Mouse (Mus musculus) bone marrow, adult 2 months (tissue): ENCODE results near the gene Aif1. TPM values are rescaled to one million over a fixed set of nuclear protein-coding genes. Genes with fewer than 3 reads are reported as not detected.
A peak's percentile ranks its signal among the peaks of the same experiment; 100 is the strongest.
"Not testable (repeated sequence)": the region's sequence is repeated elsewhere in the genome, so short reads cannot be mapped to it uniquely, and the experiment has no call there.

ENCODE experiments used
- H3K27ac ChIP-seq: fragments of 200-500 bp; 2 replicates; pipeline ENCODE4 v1.5.1; 2012; ENCODE audit warnings: low read depth, mild to moderate bottlenecking, control low read depth, inconsistent platforms, low read length; ENCODE audit not compliant: control insufficient read depth, poor library complexity, insufficient read depth
- H3K4me1 ChIP-seq: fragments of 200-500 bp; 2 replicates; pipeline ENCODE4 v1.6.1; 2011; ENCODE audit warnings: low read length; ENCODE audit not compliant: control insufficient read depth, insufficient read depth
- H3K4me3 ChIP-seq: fragments of 200-500 bp; replicated peaks from 2 replicates; pipeline ENCODE3; 2011; ENCODE audit warnings: mild to moderate bottlenecking, low read depth, low read length, control low read depth; ENCODE audit not compliant: control insufficient read depth
- CTCF ChIP-seq: fragments of 200-500 bp; IDR thresholded peaks from 2 replicates; pipeline ENCODE4 v1.5.1; 2011; ENCODE audit warnings: low read length, control low read depth; ENCODE audit not compliant: control insufficient read depth, insufficient read depth
- POLR2A ChIP-seq: fragments of 200-500 bp; IDR thresholded peaks from 2 replicates; pipeline ENCODE4 v1.6.1; 2011; ENCODE audit warnings: low read depth, mild to moderate bottlenecking, control low read depth, low read length, borderline replicate concordance; ENCODE audit not compliant: control insufficient read depth
- WGBS: fragments of 180-500 bp; shearing (Covaris S2); methylation state at CpG from one replicate; pipeline ENCODE4 v1.1.7; 2018; 5-methylcytosine and 5-hydroxymethylcytosine counted together
- polyA plus RNA-seq: library from polyadenylated mRNA; stranded (reverse); fragments of >200 nt; gene quantifications from 2 replicates; pipeline ENCODE4 v1.2.4, GENCODE M21; 2011; ENCODE audit warnings: low replicate concordance; ENCODE audit not compliant: missing spikeins, insufficient read depth, insufficient read length

Aif1 gene
- polyA plus RNA-seq, 1 experiment, result 48.9 TPM

- H3K4me1 ChIP-seq, result peaks cover 2% of the 10 kb centered on the region; the same call in 1 of the 2 replicates
- H3K27ac ChIP-seq, result peak overlapping the region; percentile 89
- WGBS, result 36% methylated on average over 13 of the region's 13 CpGs
- H3K4me3 ChIP-seq, result peak overlapping the region; percentile 88
- TF ChIP-seq CTCF (no peak), POLR2A (no peak)
Measured at GRCm38 (mm10) chr17:35127017-35127416, 48.9 kb downstream of the Aif1 start.

DNA sequence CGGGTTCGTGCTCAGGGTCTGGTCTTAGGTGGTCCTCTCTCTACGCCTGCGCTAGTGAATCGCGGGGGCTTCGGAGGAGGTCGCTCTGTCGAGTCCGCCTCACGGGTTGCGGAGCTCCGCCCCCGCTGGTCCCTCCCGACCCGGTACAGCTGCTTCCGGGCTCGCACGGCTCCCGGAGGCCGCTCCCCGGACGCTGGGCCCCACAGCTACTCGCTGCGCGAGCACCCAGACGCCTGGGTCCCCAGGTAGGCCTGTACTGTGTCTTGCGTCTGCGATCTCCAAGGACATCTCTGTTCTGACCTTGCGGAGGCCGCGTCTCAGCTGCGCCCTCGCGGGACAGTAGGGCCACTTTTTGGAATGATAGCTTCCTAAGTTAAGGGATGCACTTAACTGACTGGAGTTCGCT lies 49.7 kb downstream of the Aif1 start, which contains the start of gene D17H6S53E:
D17H6S53E (plus strand) TSS at position 168 of the 406 bp plus-strand sequence.
- no peak for TF ChIP-seq CTCF
- peak; percentile 81; the same call in 1 of the 2 replicates for TF ChIP-seq POLR2A
- H3K4me3 ChIP-seq, result peak within 1 kb of the TSS; percentile 88
- H3K4me1 ChIP-seq, result peaks cover 2% of the 10 kb centered on the region; the same call in 1 of the 2 replicates
- WGBS, result under 1% methylated on average over 36 of the region's 36 CpGs
- peak within 1 kb of the TSS; percentile 89 for H3K27ac ChIP-seq

GRCm38 (mm10) chr17:35125578-35125977 lies 50.3 kb downstream of the Aif1 start:
- Histone ChIP-seq H3K27ac (peak overlapping the region; percentile 5), H3K4me1 (peaks cover 2% of the 10 kb centered on the region; the same call in 1 of the 2 replicates)

DNA sequence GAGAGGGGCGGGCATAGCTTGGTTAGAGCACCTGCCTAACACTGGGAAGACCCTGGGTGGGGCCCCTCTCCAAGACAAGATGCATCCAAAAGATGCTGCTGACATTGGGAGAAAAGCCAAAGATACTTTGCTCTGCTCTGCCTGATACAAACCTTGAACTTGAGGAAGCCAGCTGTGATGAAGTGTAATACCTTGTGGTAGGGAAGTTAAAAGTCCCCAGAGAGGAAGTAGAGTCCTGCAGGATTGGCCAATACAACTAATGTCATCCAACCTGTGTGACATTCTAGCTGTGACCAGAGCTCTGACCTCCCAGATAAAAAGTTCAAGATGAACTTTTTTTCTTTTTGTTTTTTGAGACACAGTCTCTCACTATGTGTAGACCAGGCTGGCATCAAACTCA lies 50.8 kb downstream of the Aif1 start:
- WGBS, result 78% methylated on average over 1 of the region's 1 CpGs
- peaks cover 3% of the 10 kb centered on the region; the same call in 1 of the 2 replicates for H3K4me1 ChIP-seq
- peak overlapping the region; percentile 50 for H3K27ac ChIP-seq

More at GRCm38 (mm10) chr17:35125578-35125977, 50.3 kb downstream of the Aif1 start:
- H3K4me3 ChIP-seq, result no peak overlapping the region
- 44% methylated on average over 6 of the region's 6 CpGs for WGBS
- TF ChIP-seq CTCF (no peak), POLR2A (no peak)

GRCm38 (mm10) chr17:35124261-35124896 lies 51.5 kb downstream of the Aif1 start:
- H3K4me1 ChIP-seq, H3K4me3 ChIP-seq: not testable (repeated sequence)
- WGBS, result 89% methylated on average over 12 of the region's 12 CpGs
- peak overlapping the region; percentile 50 for H3K27ac ChIP-seq

More for the DNA sequence above, 50.8 kb downstream of the Aif1 start:
- TF ChIP-seq POLR2A (no peak), CTCF (no peak)
- H3K4me3 ChIP-seq, result no peak overlapping the region

DNA sequence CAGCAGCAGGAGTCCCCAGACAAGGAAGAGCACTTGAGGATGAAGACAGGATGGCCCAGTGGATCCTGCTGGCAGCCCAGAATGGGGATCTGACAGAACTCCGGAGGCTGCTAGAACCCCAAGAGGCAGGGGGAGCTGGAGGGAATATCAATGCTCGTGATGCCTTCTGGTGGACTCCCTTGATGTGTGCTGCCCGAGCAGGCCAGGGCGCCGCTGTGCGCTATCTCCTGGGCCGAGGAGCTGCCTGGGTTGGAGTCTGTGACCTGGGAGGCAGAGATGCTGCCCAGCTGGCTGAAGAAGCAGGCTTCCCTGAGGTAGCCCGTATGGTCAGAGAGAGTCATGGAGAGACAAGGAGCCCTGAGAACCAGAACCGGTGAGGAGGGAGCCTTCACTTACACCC lies 52.6 kb downstream of the Aif1 start:
- 91% methylated on average over 9 of the region's 9 CpGs for WGBS
- not testable (repeated sequence) for H3K4me3 ChIP-seq, H3K4me1 ChIP-seq, H3K27ac ChIP-seq

GRCm38 (mm10) chr17:35121871-35122303 lies 54.0 kb downstream of the Aif1 start, which contains the start of gene Csnk2b:
Gene Csnk2b, minus strand, starts transcription at chr17:35122053.
- no peak for TF ChIP-seq CTCF
- TF ChIP-seq POLR2A, result no peak
- under 1% methylated on average over 19 of the region's 19 CpGs for WGBS
- H3K4me1 ChIP-seq, result peaks cover 3% of the 10 kb centered on the region; the same call in 1 of the 2 replicates

GRCm38 (mm10) chr17:35121143-35121799 lies 54.6 kb downstream of the Aif1 start, which contains the start of gene Gpank1:
Gene Gpank1, plus strand, starts transcription at chr17:35121455.
- no peak for TF ChIP-seq CTCF
- TF ChIP-seq POLR2A, result peak; percentile 66; the same call in 1 of the 2 replicates
- under 1% methylated on average over 50 of the region's 50 CpGs for WGBS
- peaks cover 3% of the 10 kb centered on the region; the same call in 1 of the 2 replicates for H3K4me1 ChIP-seq

More at GRCm38 (mm10) chr17:35121871-35122303, 54.0 kb downstream of the Aif1 start, which contains the start of gene Csnk2b:
- peak within 1 kb of the TSS; percentile 79 for H3K27ac ChIP-seq
- H3K4me3 ChIP-seq, result peak within 1 kb of the TSS; percentile 91

More at GRCm38 (mm10) chr17:35121143-35121799, 54.6 kb downstream of the Aif1 start, which contains the start of gene Gpank1:
- peak within 1 kb of the TSS; percentile 91 for H3K4me3 ChIP-seq
- peak within 1 kb of the TSS; percentile 79 for H3K27ac ChIP-seq

Other genes with a start within 250 kb of the Aif1 start
- gene Neu1, start 244.8 kb downstream of the Aif1 start, polyA plus RNA-seq, result 18.1 and 33.6 TPM in 2 replicates
- gene Hspa1b, start 216.8 kb downstream of the Aif1 start, polyA plus RNA-seq, result 1.3 and 5.5 TPM in 2 replicates
- gene Gm20481, start 206.2 kb downstream of the Aif1 start, polyA plus RNA-seq, result not detected in 2 replicates
- 1.9 TPM in 1 of 2 replicates, not detected in the other for gene Hspa1a, start 203.9 kb downstream of the Aif1 start, polyA plus RNA-seq
- not detected in 2 replicates for gene Hspa1l, start 203.4 kb downstream of the Aif1 start, polyA plus RNA-seq
- gene Lsm2, start 194.2 kb downstream of the Aif1 start, polyA plus RNA-seq, result 70.0 and 84.5 TPM in 2 replicates
- 117 and 158 TPM in 2 replicates for gene Vars, start 175.1 kb downstream of the Aif1 start, polyA plus RNA-seq
- 0.77 and 1.2 TPM in 2 replicates for gene Vwa7, start 159.5 kb downstream of the Aif1 start, polyA plus RNA-seq
- gene Sapcd1, start 148.1 kb downstream of the Aif1 start, polyA plus RNA-seq, result 18.9 and 31.7 TPM in 2 replicates
- gene Msh5, start 129.3 kb downstream of the Aif1 start, polyA plus RNA-seq, result 12.1 and 17.2 TPM in 2 replicates
- 76.2 and 141 TPM in 2 replicates for gene Clic1, start 126.1 kb downstream of the Aif1 start, polyA plus RNA-seq
- gene Ddah2, start 117.0 kb downstream of the Aif1 start, polyA plus RNA-seq, result 12.5 and 15.2 TPM in 2 replicates
- 1.6 and 1.7 TPM in 2 replicates for gene Ly6g6c, start 110.7 kb downstream of the Aif1 start, polyA plus RNA-seq
- 16.5 and 35.6 TPM in 2 replicates for gene Mpig6b, start 109.9 kb downstream of the Aif1 start, polyA plus RNA-seq
- 1.3 TPM in 1 of 2 replicates, not detected in the other for gene Ly6g6e, start 99.2 kb downstream of the Aif1 start, polyA plus RNA-seq
- 9.2 and 26.2 TPM in 2 replicates for gene Ly6g6d, start 98.0 kb downstream of the Aif1 start, polyA plus RNA-seq
- gene Ly6g6f, start 90.5 kb downstream of the Aif1 start, polyA plus RNA-seq, result 14.3 and 53.1 TPM in 2 replicates
- 48.7 and 73.1 TPM in 2 replicates for gene Abhd16a, start 86.8 kb downstream of the Aif1 start, polyA plus RNA-seq
- not detected in 2 replicates for gene Ly6g5c, start 67.8 kb downstream of the Aif1 start, polyA plus RNA-seq
- 3.4 and 4.7 TPM in 2 replicates for gene Ly6g5b, start 60.6 kb downstream of the Aif1 start, polyA plus RNA-seq
- 29.8 and 39.0 TPM in 2 replicates for gene Gpank1, start 54.6 kb downstream of the Aif1 start, polyA plus RNA-seq
- gene Csnk2b, start 54.0 kb downstream of the Aif1 start, polyA plus RNA-seq, result 155 and 166 TPM in 2 replicates
- gene D17H6S53E, start 49.7 kb downstream of the Aif1 start, polyA plus RNA-seq, result 6.8 and 20.2 TPM in 2 replicates
- 6.0 TPM in 1 of 2 replicates, not detected in the other for gene Apom, start 44.0 kb downstream of the Aif1 start, polyA plus RNA-seq
- gene Bag6, start 40.9 kb downstream of the Aif1 start, polyA plus RNA-seq, result 104 and 195 TPM in 2 replicates
- gene Prrc2a, start 11.2 kb downstream of the Aif1 start, polyA plus RNA-seq, result 208 and 214 TPM in 2 replicates
- 50.4 and 139 TPM in 2 replicates for gene Lst1, start 12.4 kb upstream of the Aif1 start, polyA plus RNA-seq
- gene Ltb, start 18.4 kb upstream of the Aif1 start, polyA plus RNA-seq, result 38.6 and 66.2 TPM in 2 replicates
- 3.2 and 7.4 TPM in 2 replicates for gene Tnf, start 25.9 kb upstream of the Aif1 start, polyA plus RNA-seq
- 3.5 and 4.4 TPM in 2 replicates for gene Lta, start 29.3 kb upstream of the Aif1 start, polyA plus RNA-seq
- gene Gm16181, start 44.8 kb upstream of the Aif1 start, polyA plus RNA-seq, result not detected in 2 replicates
- gene Atp6v1g2, start 57.6 kb upstream of the Aif1 start, polyA plus RNA-seq, result 4.1 and 9.9 TPM in 2 replicates
- 9.9 and 24.9 TPM in 2 replicates for gene Nfkbil1, start 59.7 kb upstream of the Aif1 start, polyA plus RNA-seq
- 275 and 374 TPM in 2 replicates for gene Ddx39b, start 65.7 kb upstream of the Aif1 start, polyA plus RNA-seq
- 399 and 727 TPM in 2 replicates for gene H2-D1, start 86.7 kb upstream of the Aif1 start, polyA plus RNA-seq
- gene H2-Q1, start 144.3 kb upstream of the Aif1 start, polyA plus RNA-seq, result not detected in 2 replicates
- not detected in 2 replicates for gene H2-Q2, start 166.2 kb upstream of the Aif1 start, polyA plus RNA-seq
- gene H2-Q4, start 203.5 kb upstream of the Aif1 start, polyA plus RNA-seq, result 62.5 and 82.4 TPM in 2 replicates
- gene H2-Q6, start 248.8 kb upstream of the Aif1 start, polyA plus RNA-seq, result 52.3 and 95.2 TPM in 2 replicates